Mouse (Mus musculus): Measurements from ENCODE around the gene Dennd2a. TPM values are rescaled to one million over a fixed set of nuclear protein-coding genes. Genes with fewer than 3 reads are reported as not detected.

Dennd2a gene
- polyA plus RNA-seq, 1 experiment from 2014 or later: 61.4 TPM

- Histone ChIP-seq H3K4me3 (no peak overlapping the region), H3K36me3 (peaks cover 54% of the 10 kb centered on the region), H3K9ac (replicated peaks) (no peak overlapping the region), H3K27ac (replicated peaks) (no peak overlapping the region), H3K9me3 (no peaks in the 10 kb centered on the region), H3K27me3 (no peaks in the 10 kb centered on the region), H3K4me1 (peaks cover 6% of the 10 kb centered on the region), H3K4me2 (replicated peaks) (no peak overlapping the region)
- WGBS: 93% methylated on average over 7 of the region's 7 CpGs
- ATAC-seq (ENCODE audit: low FRiP score, low read depth): no peak
These were observed 21.9 kb upstream of the Dennd2a start for GRCm38 (mm10) chr6:39579552-39579951.

- peak overlapping the region; percentile 80 for H3K4me3 ChIP-seq
- peaks cover 24% of the 10 kb centered on the region for H3K36me3 ChIP-seq
- peak overlapping the region; percentile 88 for H3K9ac ChIP-seq (replicated peaks)
- H3K9me3 ChIP-seq: no peaks in the 10 kb centered on the region
- 77% methylated on average over 7 of the region's 7 CpGs for WGBS
- peak overlapping the region; percentile 86 for H3K4me2 ChIP-seq (replicated peaks)
- H3K4me1 ChIP-seq: peaks cover 12% of the 10 kb centered on the region
- ATAC-seq (ENCODE audit: low FRiP score, low read depth): no peak
- peak overlapping the region; percentile 97; the same call in 1 of the 2 replicates for H3K27ac ChIP-seq (replicated peaks)
- H3K27me3 ChIP-seq: no peaks in the 10 kb centered on the region
These were observed 17.3 kb upstream of the Dennd2a start for GRCm38 (mm10) chr6:39574951-39575350.

- Histone ChIP-seq H3K27me3 (no peaks in the 10 kb centered on the region), H3K27ac (replicated peaks) (peak overlapping the region; percentile 97), H3K4me1 (peaks cover 12% of the 10 kb centered on the region), H3K9ac (replicated peaks) (peak overlapping the region; percentile 88), H3K9me3 (no peaks in the 10 kb centered on the region), H3K4me2 (replicated peaks) (peak overlapping the region; percentile 86), H3K4me3 (peak overlapping the region; percentile 80), H3K36me3 (peaks cover 20% of the 10 kb centered on the region)
- 20% methylated on average over 10 of the region's 10 CpGs for WGBS
- peak; percentile 25 for ATAC-seq (ENCODE audit: low FRiP score, low read depth)
These were observed 16.8 kb upstream of the Dennd2a start for GRCm38 (mm10) chr6:39574555-39574869.

- Histone ChIP-seq H3K9ac (replicated peaks) (peak within 1 kb of the TSS; percentile 88), H3K4me2 (replicated peaks) (peak within 1 kb of the TSS; percentile 86), H3K36me3 (peaks cover 15% of the 10 kb centered on the region; the same call in 1 of the 2 replicates), H3K4me1 (peaks cover 12% of the 10 kb centered on the region), H3K4me3 (peak within 1 kb of the TSS; percentile 80), H3K9me3 (no peaks in the 10 kb centered on the region), H3K27me3 (no peaks in the 10 kb centered on the region; the same call in 1 of the 2 replicates), H3K27ac (replicated peaks) (peak within 1 kb of the TSS; percentile 97)
- WGBS: under 1% methylated on average over 44 of the region's 49 CpGs
- peak; percentile 98 for ATAC-seq (ENCODE audit: low FRiP score, low read depth)
These were observed 16.3 kb upstream of the Dennd2a start, which contains the start of gene Adck2 for GRCm38 (mm10) chr6:39573791-39574554. Gene Adck2 (plus strand): TSS chr6:39573873.

- no peak overlapping the region for H3K27ac ChIP-seq (replicated peaks)
- 89% methylated on average over 3 of the region's 3 CpGs for WGBS
- no peaks in the 10 kb centered on the region for H3K36me3 ChIP-seq
- no peak overlapping the region for H3K4me2 ChIP-seq (replicated peaks)
- H3K9me3 ChIP-seq: no peaks in the 10 kb centered on the region
- no peaks in the 10 kb centered on the region; the same call in 1 of the 2 replicates for H3K27me3 ChIP-seq
- H3K9ac ChIP-seq (replicated peaks): no peak overlapping the region
- ATAC-seq (ENCODE audit: low FRiP score, low read depth): no peak
- peaks cover 12% of the 10 kb centered on the region for H3K4me1 ChIP-seq
- no peak overlapping the region for H3K4me3 ChIP-seq
These were observed 12.8 kb upstream of the Dennd2a start for GRCm38 (mm10) chr6:39570426-39570825.

- H3K4me3 ChIP-seq: no peak overlapping the region
- no peak overlapping the region for H3K27ac ChIP-seq (replicated peaks)
- no peak overlapping the region for H3K9ac ChIP-seq (replicated peaks)
- no peak overlapping the region for H3K4me2 ChIP-seq (replicated peaks)
- ATAC-seq (ENCODE audit: low FRiP score, low read depth): no peak
- H3K36me3 ChIP-seq: no peaks in the 10 kb centered on the region
- H3K9me3 ChIP-seq: no peaks in the 10 kb centered on the region
- no peaks in the 10 kb centered on the region for H3K4me1 ChIP-seq
- H3K27me3 ChIP-seq: no peaks in the 10 kb centered on the region; the same call in 1 of the 2 replicates
- 16% methylated on average over 5 of the region's 5 CpGs for WGBS
These were observed 9.9 kb upstream of the Dennd2a start for GRCm38 (mm10) chr6:39567528-39567927.

- Histone ChIP-seq H3K9ac (replicated peaks) (no peak overlapping the region), H3K36me3 (no peaks in the 10 kb centered on the region), H3K4me2 (replicated peaks) (peak overlapping the region; percentile 31), H3K4me3 (0 out of 2 replicates have a peak overlapping the region, but pooled peaks have one; percentile 13), H3K4me1 (peaks cover 21% of the 10 kb centered on the region), H3K9me3 (no peaks in the 10 kb centered on the region), H3K27me3 (no peaks in the 10 kb centered on the region; the same call in 1 of the 2 replicates), H3K27ac (replicated peaks) (no peak overlapping the region)
- 0 out of 2 replicates have a peak, but pooled peaks have one; percentile 28 for ATAC-seq (ENCODE audit: low FRiP score, low read depth)
- whole genome bisulfite sequencing: 19% methylated on average over 23 of the region's 23 CpGs
These were observed 4.7 kb upstream of the Dennd2a start for GRCm38 (mm10) chr6:39562166-39563015.

- 48% methylated on average over 6 of the region's 6 CpGs for WGBS
- Histone ChIP-seq H3K9me3 (no peaks in the 10 kb centered on the region), H3K9ac (replicated peaks) (no peak overlapping the region), H3K4me2 (replicated peaks) (no peak overlapping the region), H3K27ac (replicated peaks) (peak overlapping the region; percentile 54), H3K4me1 (peaks cover 44% of the 10 kb centered on the region), H3K4me3 (no peak overlapping the region), H3K27me3 (no peaks in the 10 kb centered on the region; the same call in 1 of the 2 replicates), H3K36me3 (no peaks in the 10 kb centered on the region)
- ATAC-seq (ENCODE audit: low FRiP score, low read depth): no peak
These were observed 1.7 kb upstream of the Dennd2a start for GRCm38 (mm10) chr6:39559276-39559939.

- peak overlapping the region; percentile 98 for H3K27ac ChIP-seq (replicated peaks)
- H3K9me3 ChIP-seq: no peaks in the 10 kb centered on the region
- H3K36me3 ChIP-seq: peaks cover under 1% of the 10 kb centered on the region
- no peaks in the 10 kb centered on the region; the same call in 1 of the 2 replicates for H3K27me3 ChIP-seq
- peak overlapping the region; percentile 55 for H3K4me2 ChIP-seq (replicated peaks)
- WGBS: under 1% methylated on average over 52 of the region's 54 CpGs
- peak overlapping the region; percentile 89 for H3K4me3 ChIP-seq
- H3K9ac ChIP-seq (replicated peaks): peak overlapping the region; percentile 92
- peaks cover 53% of the 10 kb centered on the region for H3K4me1 ChIP-seq
- ATAC-seq (ENCODE audit: low FRiP score, low read depth): peak; percentile 62
These were observed 587 bp downstream of the Dennd2a start for GRCm38 (mm10) chr6:39556900-39557659.

GRCm38 (mm10) chr6:39555648-39555945, 2.1 kb downstream of the Dennd2a start:
- Histone ChIP-seq H3K4me2 (replicated peaks) (peak overlapping the region; percentile 55), H3K4me1 (peaks cover 55% of the 10 kb centered on the region), H3K9ac (replicated peaks) (peak overlapping the region; percentile 92), H3K27me3 (no peaks in the 10 kb centered on the region), H3K27ac (replicated peaks) (peak overlapping the region; percentile 36; the same call in 1 of the 2 replicates), H3K9me3 (no peaks in the 10 kb centered on the region), H3K36me3 (peaks cover 11% of the 10 kb centered on the region), H3K4me3 (peak overlapping the region; percentile 89)
- 70% methylated on average over 2 of the region's 2 CpGs for WGBS
- ATAC-seq (ENCODE audit: low FRiP score, low read depth): no peak

All from midbrain, embryonic 12.5 days (tissue).